Mouse (Mus musculus): Measurements from ENCODE around the gene Klhl30. TPM values are rescaled to one million over a fixed set of nuclear protein-coding genes. Genes with fewer than 3 reads are reported as not detected.

Klhl30 gene
- polyA plus RNA-seq, 1 experiment = 1.5 TPM

GRCm38 (mm10) chr1:91317656-91318055, 33.2 kb upstream of the Klhl30 start:
- Histone ChIP-seq H3K4me3 (ENCODE audit: insufficient read depth, low read depth, low read length) (no peak overlapping the region), H3K4me1 (ENCODE audit: control insufficient read depth, insufficient read depth, low read length) (peaks cover 3% of the 10 kb centered on the region; the same call in 1 of the 2 replicates), H3K36me3 (ENCODE audit: control insufficient read depth, insufficient read depth, low read length) (peaks cover 1% of the 10 kb centered on the region; the same call in 1 of the 2 replicates), H3K27me3 (replicated peaks; ENCODE audit: control insufficient read depth, insufficient read depth, low read length) (no peaks in the 10 kb centered on the region), H3K27ac (ENCODE audit: insufficient read depth, low read depth, low read length) (peak overlapping the region; percentile 51; the same call in 1 of the 2 replicates)
- TF ChIP-seq POLR2A (IDR thresholded peaks at IDR 0.05; ENCODE audit: low read depth, low read length) (no peak), CTCF (conservative IDR thresholded peaks at IDR 0.05; ENCODE audit: insufficient read depth, insufficient read length, low read depth, low read length) (no peak)
- WGBS = 35% methylated on average over 6 of the region's 6 CpGs
- peak; percentile 88 for DNase-seq

- Histone ChIP-seq H3K4me1 (ENCODE audit: control insufficient read depth, insufficient read depth, low read length) (peaks cover 3% of the 10 kb centered on the region; the same call in 1 of the 2 replicates), H3K27me3 (replicated peaks; ENCODE audit: control insufficient read depth, insufficient read depth, low read length) (no peaks in the 10 kb centered on the region), H3K4me3 (ENCODE audit: insufficient read depth, low read depth, low read length) (no peak within 1 kb of the TSS), H3K36me3 (ENCODE audit: control insufficient read depth, insufficient read depth, low read length) (no peaks in the 10 kb centered on the region), H3K27ac (ENCODE audit: insufficient read depth, low read depth, low read length) (no peak within 1 kb of the TSS)
- WGBS = 48% methylated on average over 19 of the region's 19 CpGs
- DNase-seq = peak; percentile 27
- TF ChIP-seq POLR2A (IDR thresholded peaks at IDR 0.05; ENCODE audit: low read depth, low read length) (no peak), CTCF (conservative IDR thresholded peaks at IDR 0.05; ENCODE audit: insufficient read depth, insufficient read length, low read depth, low read length) (no peak)
Measured at GRCm38 (mm10) chr1:91321760-91322438, 28.9 kb upstream of the Klhl30 start, which contains the start of gene Espnl. Espnl (plus strand) TSS chr1:91322075.

GRCm38 (mm10) chr1:91324646-91325045, 26.2 kb upstream of the Klhl30 start:
- TF ChIP-seq CTCF (conservative IDR thresholded peaks at IDR 0.05; ENCODE audit: insufficient read depth, insufficient read length, low read depth, low read length) = no peak
- TF ChIP-seq POLR2A (IDR thresholded peaks at IDR 0.05; ENCODE audit: low read depth, low read length) = no peak
- Histone ChIP-seq H3K27ac (ENCODE audit: insufficient read depth, low read depth, low read length) (no peak overlapping the region), H3K36me3 (ENCODE audit: control insufficient read depth, insufficient read depth, low read length) (no peaks in the 10 kb centered on the region), H3K27me3 (replicated peaks; ENCODE audit: control insufficient read depth, insufficient read depth, low read length) (no peaks in the 10 kb centered on the region), H3K4me1 (ENCODE audit: control insufficient read depth, insufficient read depth, low read length) (no peaks in the 10 kb centered on the region), H3K4me3 (ENCODE audit: insufficient read depth, low read depth, low read length) (no peak overlapping the region)
- WGBS = 80% methylated on average over 2 of the region's 2 CpGs
- DNase-seq = no peak

GRCm38 (mm10) chr1:91325488-91326042, 25.3 kb upstream of the Klhl30 start:
- Histone ChIP-seq H3K27me3 (replicated peaks; ENCODE audit: control insufficient read depth, insufficient read depth, low read length) (no peaks in the 10 kb centered on the region), H3K36me3 (ENCODE audit: control insufficient read depth, insufficient read depth, low read length) (no peaks in the 10 kb centered on the region), H3K4me3 (ENCODE audit: insufficient read depth, low read depth, low read length) (no peak overlapping the region), H3K27ac (ENCODE audit: insufficient read depth, low read depth, low read length) (no peak overlapping the region), H3K4me1 (ENCODE audit: control insufficient read depth, insufficient read depth, low read length) (no peaks in the 10 kb centered on the region)
- 78% methylated on average over 4 of the region's 4 CpGs for WGBS
- no peak for TF ChIP-seq POLR2A (IDR thresholded peaks at IDR 0.05; ENCODE audit: low read depth, low read length)
- no peak for TF ChIP-seq CTCF (conservative IDR thresholded peaks at IDR 0.05; ENCODE audit: insufficient read depth, insufficient read length, low read depth, low read length)
- DNase-seq = no peak

GRCm38 (mm10) chr1:91332102-91332501, 18.7 kb upstream of the Klhl30 start:
- H3K4me1 ChIP-seq (ENCODE audit: control insufficient read depth, insufficient read depth, low read length) = no peaks in the 10 kb centered on the region
- TF ChIP-seq POLR2A (IDR thresholded peaks at IDR 0.05; ENCODE audit: low read depth, low read length) (no peak), CTCF (conservative IDR thresholded peaks at IDR 0.05; ENCODE audit: insufficient read depth, insufficient read length, low read depth, low read length) (no peak)

GRCm38 (mm10) chr1:91333582-91333981, 17.2 kb upstream of the Klhl30 start:
- no peaks in the 10 kb centered on the region for H3K36me3 ChIP-seq (ENCODE audit: control insufficient read depth, insufficient read depth, low read length)
- TF ChIP-seq CTCF (conservative IDR thresholded peaks at IDR 0.05; ENCODE audit: insufficient read depth, insufficient read length, low read depth, low read length) (no peak), POLR2A (IDR thresholded peaks at IDR 0.05; ENCODE audit: low read depth, low read length) (no peak)
- no peak for DNase-seq
- no peaks in the 10 kb centered on the region for H3K27me3 ChIP-seq (replicated peaks; ENCODE audit: control insufficient read depth, insufficient read depth, low read length)
- no peak overlapping the region for H3K27ac ChIP-seq (ENCODE audit: insufficient read depth, low read depth, low read length)
- H3K4me3 ChIP-seq (ENCODE audit: insufficient read depth, low read depth, low read length) = no peak overlapping the region
- H3K4me1 ChIP-seq (ENCODE audit: control insufficient read depth, insufficient read depth, low read length) = no peaks in the 10 kb centered on the region

More at GRCm38 (mm10) chr1:91332102-91332501, 18.7 kb upstream of the Klhl30 start:
- DNase-seq = no peak
- Histone ChIP-seq H3K36me3 (ENCODE audit: control insufficient read depth, insufficient read depth, low read length) (no peaks in the 10 kb centered on the region), H3K27me3 (replicated peaks; ENCODE audit: control insufficient read depth, insufficient read depth, low read length) (no peaks in the 10 kb centered on the region), H3K4me3 (ENCODE audit: insufficient read depth, low read depth, low read length) (no peak overlapping the region), H3K27ac (ENCODE audit: insufficient read depth, low read depth, low read length) (no peak overlapping the region)
- WGBS = 71% methylated on average over 4 of the region's 4 CpGs

- no peaks in the 10 kb centered on the region for H3K27me3 ChIP-seq (replicated peaks; ENCODE audit: control insufficient read depth, insufficient read depth, low read length)
- H3K36me3 ChIP-seq (ENCODE audit: control insufficient read depth, insufficient read depth, low read length) = no peaks in the 10 kb centered on the region
- no peak for DNase-seq
- no peak overlapping the region for H3K27ac ChIP-seq (ENCODE audit: insufficient read depth, low read depth, low read length)
- no peaks in the 10 kb centered on the region for H3K4me1 ChIP-seq (ENCODE audit: control insufficient read depth, insufficient read depth, low read length)
- WGBS = 82% methylated on average over 7 of the region's 7 CpGs
- H3K4me3 ChIP-seq (ENCODE audit: insufficient read depth, low read depth, low read length) = no peak overlapping the region
- TF ChIP-seq CTCF (conservative IDR thresholded peaks at IDR 0.05; ENCODE audit: insufficient read depth, insufficient read length, low read depth, low read length) (no peak), POLR2A (IDR thresholded peaks at IDR 0.05; ENCODE audit: low read depth, low read length) (no peak)
Measured at GRCm38 (mm10) chr1:91337355-91337754, 13.5 kb upstream of the Klhl30 start.
